Mouse (Mus musculus) frontal cortex, adult (tissue): ENCODE measurements around the gene Pkig.
"Not testable (repeated sequence)": the region's sequence is repeated elsewhere in the genome, so short reads cannot be mapped to it uniquely, and the experiment has no call there.

Experiments
- ATAC-seq: cut with Nextera tagmentation; 2 replicates; pipeline ENCODE4 v1.9.2; 2017; ENCODE audit warnings: mild to moderate bottlenecking, moderate library complexity, mixed read lengths; ENCODE audit not compliant: low TSS enrichment

The Pkig gene

DNA sequence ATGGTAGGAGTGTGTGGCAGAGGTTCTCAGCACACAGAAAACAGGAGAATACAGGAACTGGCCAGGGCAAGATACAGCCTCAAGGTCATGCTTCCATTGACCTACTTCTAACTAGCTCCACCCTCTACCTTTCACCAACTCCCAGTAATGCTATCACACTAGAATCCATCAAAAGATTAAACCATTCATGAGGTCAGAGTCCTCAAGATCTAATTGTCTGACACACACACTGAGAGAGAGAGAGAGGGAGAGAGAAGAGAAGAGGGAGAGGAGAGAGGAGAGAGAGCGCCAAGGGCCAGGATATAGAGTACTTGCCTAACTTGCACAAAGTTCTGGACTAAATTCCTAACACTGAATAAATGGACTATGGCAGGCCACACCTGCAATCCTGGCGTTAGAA lies 24.2 kb downstream of the Pkig start:
- ATAC-seq, result no peak

DNA sequence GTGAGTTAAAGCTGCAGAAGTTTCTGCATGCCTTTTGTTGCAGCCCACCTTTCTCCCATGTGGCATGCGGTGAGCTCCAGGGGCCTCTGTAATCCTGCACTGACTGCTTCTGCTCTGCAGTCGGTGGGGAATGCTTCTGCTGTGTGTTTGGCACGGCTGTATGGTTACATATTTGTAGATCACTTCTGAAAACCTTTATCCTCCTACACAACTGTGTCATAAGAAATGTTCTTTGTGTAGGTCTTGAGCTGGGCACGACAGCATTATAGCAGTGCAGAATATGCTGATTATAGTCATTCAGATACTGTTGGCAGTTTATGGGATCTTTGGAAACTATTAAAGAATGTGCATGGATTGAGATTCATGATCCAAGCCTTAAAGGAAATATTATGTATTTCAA lies 27.1 kb downstream of the Pkig start:
- ATAC-seq, result peak; percentile 71

DNA sequence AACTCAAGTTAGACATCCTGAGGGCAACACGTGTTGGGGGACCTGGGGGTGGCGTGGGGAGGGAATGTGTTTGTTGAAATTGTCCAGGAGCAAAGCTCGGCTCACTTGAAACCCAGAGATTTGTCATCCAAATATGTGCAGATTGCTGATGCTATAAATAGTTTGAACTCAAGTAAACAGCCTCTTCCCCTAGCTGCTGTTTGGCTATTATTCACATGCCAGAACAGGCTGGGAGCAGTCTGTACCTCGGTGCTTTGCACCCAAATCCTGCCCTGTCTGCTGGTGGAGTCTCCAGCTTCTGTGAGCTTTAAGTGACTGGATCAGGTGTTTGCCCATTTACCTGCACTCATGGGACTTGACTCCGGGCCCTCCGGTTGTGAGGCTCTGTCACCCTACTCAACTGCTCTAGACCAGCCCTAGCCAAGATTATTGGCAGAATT lies 27.6 kb downstream of the Pkig start:
- ATAC-seq, result peak; percentile 50

DNA sequence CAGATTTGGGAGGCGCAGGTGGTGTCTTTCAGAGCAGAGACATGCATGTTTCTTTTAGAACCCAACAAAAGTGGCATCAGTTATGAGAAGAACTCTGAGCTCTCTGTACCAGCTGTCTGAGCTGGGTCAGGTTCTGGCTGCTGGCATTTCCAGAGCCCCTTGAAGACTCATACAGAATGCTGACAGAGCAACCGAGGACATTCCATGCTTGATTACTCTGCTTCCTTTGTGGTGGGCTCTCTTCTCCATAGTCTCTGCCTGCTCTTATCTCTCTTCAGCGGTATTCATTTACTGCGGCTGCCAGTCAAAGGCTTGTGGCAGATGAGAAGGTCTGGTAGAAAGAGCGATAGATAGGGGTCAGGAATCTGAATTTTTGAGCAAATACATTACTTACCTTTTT lies 28.0 kb downstream of the Pkig start:
- no peak for ATAC-seq

GRCm38 (mm10) chr2:163686886-163687285 lies 28.7 kb downstream of the Pkig start:
- ATAC-seq, result no peak

DNA sequence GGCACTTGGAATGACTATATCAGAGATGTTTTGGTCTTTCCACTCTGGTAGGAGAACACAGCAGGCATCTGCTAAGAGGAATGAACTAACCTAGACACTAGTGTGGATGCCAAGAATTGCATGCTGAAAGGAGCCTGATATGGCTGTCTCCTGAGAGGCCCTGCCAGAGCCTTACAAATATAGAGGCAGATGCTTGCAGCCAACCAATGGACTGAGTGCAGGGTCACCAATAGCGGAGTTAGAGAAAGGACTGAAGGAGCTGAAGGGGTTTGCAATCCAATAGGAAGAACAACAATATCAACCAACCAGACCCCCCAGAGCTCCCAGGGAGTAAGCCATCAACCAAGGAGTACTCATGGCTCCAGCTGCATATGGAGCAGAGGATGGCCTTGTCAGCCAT lies 30.2 kb downstream of the Pkig start:
- not testable (repeated sequence) for ATAC-seq

DNA sequence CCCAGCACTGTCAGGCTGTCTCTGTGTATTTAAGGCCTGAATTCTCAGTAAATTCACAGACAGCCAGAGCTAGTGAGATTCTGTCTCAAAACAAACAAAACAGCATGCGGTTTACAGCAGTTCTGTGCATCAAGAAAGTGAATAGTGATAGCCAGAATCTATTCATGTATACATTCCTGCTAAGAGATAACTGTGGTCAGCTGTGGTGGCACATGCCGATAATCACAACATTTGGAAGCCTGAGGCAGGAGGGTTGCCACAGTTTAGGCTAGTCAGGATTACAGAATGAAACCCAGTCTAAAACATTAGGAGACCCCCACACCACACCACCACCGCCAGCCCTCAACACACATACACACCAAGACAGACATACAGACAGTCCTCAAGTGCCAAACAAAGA lies 31.6 kb downstream of the Pkig start:
- ATAC-seq, result no peak

DNA sequence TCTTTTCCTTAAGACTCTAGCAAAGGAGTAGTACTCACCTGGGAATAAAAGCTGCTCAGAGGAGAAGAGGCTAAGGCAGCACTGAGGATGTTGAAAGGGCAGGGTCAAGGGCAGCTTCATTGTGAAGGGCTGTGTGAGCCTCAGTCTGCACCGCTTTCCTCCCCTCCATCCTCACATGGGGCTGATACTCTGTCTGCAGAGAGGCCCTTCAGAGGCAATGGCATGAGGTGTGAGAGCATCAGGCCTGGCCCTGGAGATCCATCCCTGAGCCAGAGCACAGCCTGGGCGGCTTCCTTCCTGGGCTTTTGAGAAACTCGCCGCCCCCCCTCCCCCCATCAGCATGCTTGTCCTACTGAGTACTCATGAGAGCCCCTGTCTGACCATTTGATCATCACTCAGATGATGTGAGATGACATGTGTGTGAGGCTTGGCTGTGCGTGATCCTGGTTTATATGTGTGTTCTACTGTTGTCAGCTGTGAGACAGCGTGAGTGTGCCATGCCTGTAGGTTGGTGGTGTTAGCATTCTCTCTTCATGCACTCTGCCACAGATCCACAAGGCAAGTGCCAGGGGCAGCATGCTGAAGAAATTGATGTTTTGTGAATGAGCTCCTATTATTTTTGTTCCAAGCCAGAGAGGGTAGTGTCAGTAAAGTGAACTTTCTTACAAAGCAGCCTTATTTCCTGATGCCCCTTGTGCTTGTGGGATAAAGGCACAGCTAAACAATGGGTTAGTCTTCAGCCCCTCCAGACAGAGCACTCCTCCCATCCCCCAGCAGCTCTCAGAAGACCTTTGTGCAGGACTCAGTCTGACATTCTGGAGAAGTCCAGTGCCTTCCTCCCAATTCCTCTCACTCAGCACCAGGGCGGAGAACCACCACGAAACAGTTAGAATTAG lies 32.5 kb downstream of the Pkig start:
- ATAC-seq, result no peak

DNA sequence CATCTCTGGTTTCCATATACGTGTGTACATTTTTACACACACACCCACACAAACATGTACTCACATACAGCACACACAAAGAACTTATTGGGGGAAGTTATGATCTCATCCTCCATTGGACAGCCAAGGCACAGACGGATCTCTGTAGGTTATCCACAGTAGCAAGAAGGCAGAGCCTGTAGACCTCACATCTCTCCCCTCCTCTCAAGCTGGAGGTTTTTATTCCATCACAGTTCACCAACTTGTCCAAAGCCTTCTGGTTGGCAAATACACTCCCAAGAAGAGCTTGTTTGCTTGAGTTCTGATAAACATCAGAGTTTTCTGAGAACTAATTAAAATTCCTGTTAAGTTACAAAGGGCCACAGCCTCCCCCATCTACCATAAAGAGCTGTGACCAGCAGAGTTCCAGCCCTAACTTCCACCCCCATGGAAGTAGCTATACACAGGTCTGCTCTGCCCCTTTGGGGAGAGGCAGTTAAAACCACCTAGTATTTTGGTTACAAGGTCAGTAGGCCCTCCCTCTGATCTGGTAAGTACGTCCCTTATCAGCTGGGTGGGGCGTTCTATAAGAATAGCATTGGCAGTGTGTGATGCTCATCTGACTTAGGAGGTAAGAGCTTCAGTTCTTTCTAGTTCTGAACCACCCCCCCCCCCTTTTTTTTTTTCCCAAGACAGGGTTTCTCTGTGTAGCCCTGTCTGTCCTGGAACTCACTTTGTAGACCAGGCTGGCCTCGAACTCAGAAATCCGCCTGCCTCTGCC lies 33.8 kb downstream of the Pkig start:
- no peak for ATAC-seq

DNA sequence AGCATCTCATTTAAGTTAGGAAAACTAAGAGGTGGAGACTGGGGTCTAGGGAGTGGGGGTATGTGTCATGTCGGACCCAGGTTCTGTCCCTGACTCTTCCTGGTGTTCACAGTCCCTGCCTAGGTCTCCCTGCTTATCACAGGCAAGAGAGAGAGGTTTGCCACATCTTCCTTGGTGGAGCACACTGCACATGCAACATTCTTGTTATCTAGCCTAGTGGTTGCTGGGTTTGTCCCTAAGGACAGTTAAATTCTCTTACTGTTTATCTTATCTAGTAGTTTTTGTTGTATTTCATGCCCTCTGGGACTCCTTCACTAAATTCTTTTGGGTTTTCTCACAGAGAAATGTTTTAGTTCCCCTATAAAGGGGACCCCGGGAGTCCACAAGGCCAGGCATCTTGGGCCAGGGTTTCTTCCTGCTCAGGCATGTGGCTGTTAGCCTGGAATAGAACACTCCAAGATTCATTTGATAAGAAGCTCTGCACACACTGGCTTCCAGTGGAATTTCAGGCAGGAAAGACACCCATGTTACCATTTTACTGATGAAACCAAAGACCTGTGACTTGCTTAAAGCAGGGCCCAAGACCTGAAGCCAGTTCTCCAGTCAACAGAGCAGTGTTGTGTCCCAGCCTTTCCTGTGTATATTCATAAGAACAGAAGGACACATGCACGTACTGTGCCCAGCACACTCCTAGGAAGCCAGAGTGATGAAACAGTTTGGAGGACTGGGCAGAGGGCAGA lies 34.9 kb downstream of the Pkig start:
- no peak for ATAC-seq

DNA sequence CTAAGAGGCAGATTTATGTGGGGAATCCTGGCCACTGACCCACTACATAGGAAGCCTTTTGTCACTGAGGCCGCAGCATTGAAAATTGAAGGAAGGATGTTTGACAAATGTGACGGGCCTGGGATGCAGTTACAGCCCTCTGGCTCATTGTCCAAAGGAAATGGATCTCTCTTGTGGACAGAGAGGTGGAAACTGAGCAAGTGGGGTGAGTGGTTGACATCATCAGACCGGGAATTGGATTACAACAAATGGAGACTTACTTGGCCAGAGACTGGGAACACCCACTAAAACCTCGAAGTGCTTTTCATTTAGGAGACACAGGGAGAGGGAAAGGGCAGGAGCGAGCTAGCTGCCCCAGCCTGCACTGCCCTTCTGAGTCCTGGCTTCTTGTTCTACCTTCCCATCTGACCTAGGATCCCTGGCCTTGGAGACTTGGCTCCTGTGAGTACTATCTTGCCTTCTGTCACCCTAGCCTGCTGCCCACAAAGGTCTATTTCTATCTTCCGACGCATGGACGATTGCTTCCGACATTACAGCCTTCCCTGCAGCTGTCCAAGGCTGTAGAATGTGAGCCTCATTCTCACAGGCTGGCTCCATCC lies 35.6 kb downstream of the Pkig start:
- ATAC-seq, result no peak

DNA sequence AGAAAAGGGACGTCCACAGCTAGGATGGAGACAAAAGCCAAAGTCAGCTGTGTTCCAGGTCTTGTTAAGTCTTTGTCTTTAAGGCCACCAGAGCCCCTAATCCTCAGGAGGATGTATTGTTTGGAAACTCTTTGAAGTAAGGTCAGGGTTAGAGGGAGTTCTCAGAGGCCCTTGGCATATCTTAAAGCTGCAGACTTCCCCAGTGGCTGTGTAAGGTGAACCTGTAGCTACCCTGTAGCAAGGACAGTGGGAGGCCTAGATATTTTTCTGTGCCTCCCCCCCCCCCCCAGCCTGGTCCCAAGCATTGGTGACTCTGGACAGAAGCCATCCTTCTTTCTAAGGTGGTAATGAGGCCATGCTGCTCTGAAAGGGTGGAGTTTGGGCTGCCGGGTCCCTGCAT lies 38.6 kb downstream of the Pkig start:
- no peak for ATAC-seq

- ATAC-seq, result peak; percentile 45
Measured at GRCm38 (mm10) chr2:163697764-163698480, 39.7 kb downstream of the Pkig start.

GRCm38 (mm10) chr2:163699078-163699780 lies 41.0 kb downstream of the Pkig start:
- ATAC-seq, result peak; percentile 32; the same call in 1 of the 2 replicates

- no peak for ATAC-seq
Measured at GRCm38 (mm10) chr2:163702431-163702830, 44.2 kb downstream of the Pkig start.

DNA sequence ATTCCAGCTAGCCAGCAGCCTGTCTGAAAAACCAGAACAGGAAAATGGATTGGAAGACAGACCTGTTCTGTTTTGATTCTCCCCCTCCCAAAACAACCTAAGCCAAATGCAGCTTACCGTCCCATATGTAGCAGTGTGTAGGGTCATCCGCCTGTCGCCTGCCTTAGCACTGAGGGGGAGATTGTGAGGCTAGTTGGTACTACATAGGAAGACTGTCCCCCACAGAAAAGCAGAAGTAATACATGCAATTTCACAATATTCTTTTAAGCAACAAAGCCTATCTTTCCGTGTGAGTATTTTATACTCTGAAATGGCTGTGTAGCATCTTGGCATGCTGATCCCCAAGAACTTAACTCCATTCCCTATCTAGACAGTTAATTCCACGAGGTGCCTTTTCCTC lies 44.7 kb downstream of the Pkig start:
- peak; percentile 4; the same call in 1 of the 2 replicates for ATAC-seq

DNA sequence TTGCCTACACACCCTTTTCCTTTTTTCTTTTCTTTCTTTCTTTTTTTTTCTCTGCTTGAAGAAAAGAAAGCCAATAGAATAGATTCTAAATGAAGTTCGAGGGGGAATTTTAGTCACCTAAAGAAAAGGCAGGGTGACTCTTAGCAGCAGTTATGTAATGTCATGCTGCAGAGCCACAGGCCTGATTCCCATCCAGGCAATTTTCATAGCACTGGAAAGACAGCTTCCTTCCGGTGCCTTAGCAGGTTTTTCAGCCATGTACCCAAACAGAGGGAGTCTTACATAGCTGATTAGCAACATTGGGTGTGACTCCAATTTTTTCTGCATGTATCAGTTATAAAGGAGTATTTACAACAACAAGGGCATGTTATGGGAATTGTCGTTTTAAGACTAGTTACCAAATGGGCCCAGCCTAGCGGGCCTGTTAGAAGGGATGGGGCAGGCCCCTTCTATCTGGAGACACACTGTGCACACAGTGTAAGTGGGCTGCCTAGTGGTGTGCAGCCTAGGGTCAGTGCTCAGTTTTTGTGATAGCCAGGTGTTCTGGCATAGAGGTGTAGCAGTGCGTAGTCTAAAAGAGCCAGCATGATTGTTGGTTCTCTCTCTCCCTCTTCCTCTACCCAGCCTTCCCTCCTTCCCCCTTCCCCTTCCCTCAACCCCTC lies 45.5 kb downstream of the Pkig start:
- ATAC-seq, result peak; percentile 56

DNA sequence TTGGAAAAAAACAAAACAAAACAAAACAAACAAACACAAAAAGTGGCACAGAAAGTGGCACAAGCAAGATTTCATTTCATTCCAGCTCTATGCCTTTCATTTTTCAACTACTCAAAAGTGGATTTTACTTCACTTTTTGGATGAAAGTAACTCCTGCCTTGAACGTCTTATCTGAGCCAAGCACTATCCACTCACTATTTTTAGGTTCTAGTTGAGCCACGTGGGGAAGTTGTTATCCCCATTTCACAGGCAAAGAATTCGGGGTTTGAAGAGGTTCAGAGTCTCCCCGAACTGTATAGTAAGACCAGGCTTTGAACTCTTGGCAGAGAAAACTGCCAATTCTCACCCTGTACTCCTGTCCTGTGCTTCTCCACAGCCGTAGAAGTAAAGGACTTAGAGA lies 50.1 kb downstream of the Pkig start:
- ATAC-seq, result no peak

DNA sequence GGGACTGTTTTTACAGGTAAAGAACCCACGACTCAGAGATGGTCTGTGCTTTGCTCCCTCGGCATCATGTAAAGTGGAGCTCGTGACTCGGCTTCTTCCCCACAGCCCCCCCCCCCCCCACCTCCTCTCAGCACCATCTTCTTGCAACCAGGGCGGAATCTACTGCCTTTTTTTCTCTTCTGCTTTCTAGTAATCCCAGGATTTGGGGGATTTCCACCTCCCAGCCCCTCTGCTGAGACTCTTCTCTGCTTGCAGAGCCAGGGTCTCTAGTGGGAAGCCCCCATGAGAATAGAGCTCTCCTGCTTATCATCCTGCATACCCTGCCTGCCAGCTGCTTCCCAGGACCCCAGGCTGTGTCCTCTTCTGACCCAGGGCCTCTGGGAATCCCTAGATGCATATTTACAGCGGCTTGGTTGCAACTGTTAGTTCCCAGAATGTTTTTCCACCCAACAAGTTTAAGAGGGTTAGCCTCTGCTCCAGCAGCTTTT lies 50.6 kb downstream of the Pkig start:
- no peak for ATAC-seq

- ATAC-seq, result no peak
Measured at GRCm38 (mm10) chr2:163710000-163710399, 51.8 kb downstream of the Pkig start.
